Mouse (Mus musculus) midbrain, embryonic 14.5 days (tissue): ENCODE measurements around the gene Exd2. TPM values are rescaled to one million over a fixed set of nuclear protein-coding genes. Genes with fewer than 3 reads are reported as not detected.

Source experiments
- ATAC-seq: fragments of 200-750 bp; cut with Nextera tagmentation; 2 replicates; pipeline ENCODE4 v1.8.0; 2017; ENCODE audit warnings: moderate number of reproducible peaks, moderate library complexity; ENCODE audit not compliant: low FRiP score, low TSS enrichment
- DNase-seq: peaks from one replicate; pipeline ENCODE4 v3.0.0-alpha.2; 2015
- H3K27ac ChIP-seq: fragments of 300-500 bp; sonication (generic); replicated peaks from 2 replicates; pipeline ENCODE4 v1.5.1; 2014; ENCODE audit warnings: mild to moderate bottlenecking, low read depth, low read length, moderate library complexity
- H3K27me3 ChIP-seq: fragments of 300-500 bp; sonication (generic); 2 replicates; pipeline ENCODE4 v1.6.1; 2014; ENCODE audit warnings: low read length, control low read depth, mixed read lengths; ENCODE audit not compliant: control insufficient read depth, insufficient read depth
- H3K36me3 ChIP-seq: fragments of 300-500 bp; sonication (generic); 2 replicates; pipeline ENCODE4 v1.6.1; 2014; ENCODE audit warnings: low read length, control low read depth; ENCODE audit not compliant: control insufficient read depth, insufficient read depth
- H3K4me1 ChIP-seq: fragments of 300-500 bp; sonication (generic); 2 replicates; pipeline ENCODE4 v1.6.1; 2014; ENCODE audit warnings: mild to moderate bottlenecking, antibody characterized with exemption, low read length, control low read depth; ENCODE audit not compliant: control insufficient read depth, insufficient read depth
- H3K4me2 ChIP-seq: fragments of 300-500 bp; sonication (generic); 2 replicates; pipeline ENCODE4 v1.6.1; 2014; ENCODE audit warnings: mild to moderate bottlenecking, low read length, moderate library complexity
- H3K4me3 ChIP-seq: fragments of 300-500 bp; sonication (generic); replicated peaks from 2 replicates; pipeline ENCODE4 v1.5.1; 2014; ENCODE audit warnings: low read depth, low read length
- H3K9ac ChIP-seq: fragments of 300-500 bp; sonication (generic); replicated peaks from 2 replicates; pipeline ENCODE4 v1.6.1; 2014; ENCODE audit warnings: mild to moderate bottlenecking, low read length, moderate library complexity
- H3K9me3 ChIP-seq: fragments of 300-500 bp; sonication (generic); 2 replicates; pipeline ENCODE4 v1.6.1; 2016; ENCODE audit warnings: low read length, control low read depth, mixed read lengths; ENCODE audit not compliant: control insufficient read depth
- WGBS: fragments of 180-500 bp; shearing (Covaris S2); extraction: QIAGEN DNeasy Blood & Tissue Kit; methylation state at CpG from one replicate; pipeline ENCODE4 v1.1.7; 2014; 5-methylcytosine and 5-hydroxymethylcytosine counted together
- polyA plus RNA-seq: library from polyadenylated mRNA; unstranded; fragments of >200 nt; fragmentation: Nextera tagmentation; extraction: Ambion mirVana; gene quantifications from 2 replicates; pipeline ENCODE4 v1.2.1, GENCODE M21; 2014

Exd2 gene
- polyA plus RNA-seq, 1 experiment from 2014 or later, result 59.7 TPM

- WGBS, result 65% methylated on average over 2 of the region's 2 CpGs
- no peaks in the 10 kb centered on the region for H3K9me3 ChIP-seq
- no peak overlapping the region for H3K4me2 ChIP-seq
- 0 out of 2 replicates have a peak overlapping the region, but pooled peaks have one; percentile 5 for H3K27ac ChIP-seq
- no peaks in the 10 kb centered on the region for H3K27me3 ChIP-seq
- no peak overlapping the region; the same call in 1 of the 2 replicates for H3K9ac ChIP-seq
- H3K4me3 ChIP-seq, result no peak overlapping the region
- DNase-seq, result no peak
- peaks cover 19% of the 10 kb centered on the region for H3K4me1 ChIP-seq
- H3K36me3 ChIP-seq, result no peaks in the 10 kb centered on the region
- no peak for ATAC-seq
These were observed 63.6 kb downstream of the Exd2 start for GRCm38 (mm10) chr12:80526511-80526910.

DNA sequence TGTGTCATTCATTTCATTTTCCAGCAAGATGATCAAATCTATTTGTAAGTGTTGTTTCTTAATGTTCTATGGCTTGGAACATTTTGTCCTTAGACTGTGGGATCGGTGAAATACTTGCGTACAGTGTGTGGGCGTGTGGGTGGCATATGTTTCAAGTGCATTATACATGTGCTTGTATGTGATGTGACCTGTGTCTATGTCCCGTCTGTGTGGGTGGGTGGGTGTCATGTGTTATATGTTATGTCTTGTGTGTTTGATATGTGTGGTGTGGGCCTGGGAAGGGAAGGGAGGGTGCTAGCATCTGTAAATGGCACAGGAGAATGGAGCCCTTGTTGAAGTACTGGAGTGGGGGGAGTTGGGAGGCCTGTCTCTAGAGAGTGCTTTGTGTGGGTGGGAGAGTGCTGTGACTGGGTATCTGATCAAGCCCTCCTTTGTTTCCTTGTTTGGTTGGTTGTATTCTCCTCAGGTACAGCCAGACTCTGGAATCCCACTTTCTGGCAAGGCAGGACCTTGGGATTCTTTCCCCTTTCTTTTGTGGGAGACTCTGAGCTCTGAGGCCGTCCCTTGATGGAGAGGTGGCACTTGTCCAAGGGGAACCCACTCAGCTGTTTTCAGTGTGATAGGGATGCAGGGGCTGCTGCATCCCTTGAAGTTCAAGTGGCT lies 65.0 kb downstream of the Exd2 start:
- Histone ChIP-seq H3K9me3 (no peaks in the 10 kb centered on the region), H3K27me3 (no peaks in the 10 kb centered on the region), H3K36me3 (no peaks in the 10 kb centered on the region), H3K4me2 (no peak overlapping the region), H3K4me3 (no peak overlapping the region), H3K27ac (0 out of 2 replicates have a peak overlapping the region, but pooled peaks have one; percentile 61), H3K9ac (no peak overlapping the region), H3K4me1 (peaks cover 19% of the 10 kb centered on the region)
- peak; percentile 50 for DNase-seq
- 76% methylated on average over 5 of the region's 5 CpGs for WGBS
- ATAC-seq, result peak; percentile 34; the same call in 1 of the 2 replicates

DNA sequence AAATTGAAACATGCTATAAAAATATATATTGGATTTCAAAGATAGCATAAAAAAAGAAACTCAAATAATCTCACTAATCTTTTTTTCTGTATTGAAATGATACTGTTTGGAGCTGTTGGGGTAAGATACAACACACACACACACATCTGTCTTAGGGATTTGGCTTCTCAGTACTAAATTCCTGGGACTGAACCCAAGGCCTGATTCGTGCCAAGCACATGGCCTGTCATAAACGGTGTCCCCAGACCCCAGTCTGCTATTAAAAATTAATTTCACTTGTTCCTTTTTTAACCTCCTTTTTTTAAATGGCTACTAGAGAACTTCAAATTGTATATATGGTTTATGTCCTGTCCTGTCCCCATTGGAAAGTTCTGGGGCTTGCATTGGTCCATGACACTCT lies 67.2 kb downstream of the Exd2 start:
- Histone ChIP-seq H3K27ac (no peak overlapping the region), H3K4me3 (no peak overlapping the region), H3K36me3 (no peaks in the 10 kb centered on the region), H3K9ac (no peak overlapping the region), H3K4me1 (peaks cover 19% of the 10 kb centered on the region), H3K4me2 (no peak overlapping the region), H3K27me3 (no peaks in the 10 kb centered on the region), H3K9me3 (no peaks in the 10 kb centered on the region)
- ATAC-seq (no peak), DNase-seq (no peak)
- WGBS, result 81% methylated on average over 2 of the region's 2 CpGs

GRCm38 (mm10) chr12:80530630-80531029 lies 67.7 kb downstream of the Exd2 start:
- Histone ChIP-seq H3K4me3 (no peak overlapping the region), H3K4me1 (peaks cover 13% of the 10 kb centered on the region), H3K9ac (no peak overlapping the region), H3K27me3 (no peaks in the 10 kb centered on the region), H3K4me2 (no peak overlapping the region), H3K36me3 (no peaks in the 10 kb centered on the region), H3K9me3 (no peaks in the 10 kb centered on the region), H3K27ac (no peak overlapping the region)
- no peak for DNase-seq
- WGBS, result 80% methylated on average over 6 of the region's 6 CpGs
- no peak for ATAC-seq

- WGBS, result 86% methylated on average over 10 of the region's 10 CpGs
- no peaks in the 10 kb centered on the region for H3K27me3 ChIP-seq
- no peak overlapping the region for H3K9ac ChIP-seq
- ATAC-seq, result no peak
- no peaks in the 10 kb centered on the region for H3K36me3 ChIP-seq
- H3K4me1 ChIP-seq, result 0 out of 2 replicates have a peak, but pooled peaks cover 11% of the 10 kb centered on the region
- H3K27ac ChIP-seq, result no peak overlapping the region
- DNase-seq, result no peak
- no peaks in the 10 kb centered on the region for H3K9me3 ChIP-seq
- no peak overlapping the region for H3K4me2 ChIP-seq
- H3K4me3 ChIP-seq, result no peak overlapping the region
These were observed 68.7 kb downstream of the Exd2 start for GRCm38 (mm10) chr12:80531585-80531984.

DNA sequence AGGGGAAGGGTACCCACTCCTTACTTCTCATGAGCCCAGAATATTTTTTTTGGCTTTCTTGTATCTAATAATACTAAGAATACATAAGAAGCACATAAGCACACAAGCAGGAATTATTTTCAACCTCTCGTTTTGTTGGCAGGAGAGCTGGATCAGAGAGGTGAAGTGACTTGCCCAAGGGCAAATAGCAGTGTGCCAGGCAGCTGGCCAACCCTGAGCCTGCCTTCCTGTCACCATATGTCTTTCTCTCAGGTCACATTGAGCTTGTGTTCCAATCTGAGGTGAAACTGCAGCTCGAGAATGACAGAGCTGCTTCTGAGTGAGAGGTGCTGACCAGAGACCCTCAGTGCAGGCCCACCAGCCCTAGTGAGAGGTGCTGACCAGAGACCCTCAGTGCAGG lies 71.0 kb downstream of the Exd2 start:
- Histone ChIP-seq H3K4me1 (0 out of 2 replicates have a peak, but pooled peaks cover under 1% of the 10 kb centered on the region), H3K4me3 (no peak overlapping the region), H3K27ac (no peak overlapping the region), H3K9ac (no peak overlapping the region), H3K9me3 (no peaks in the 10 kb centered on the region), H3K4me2 (no peak overlapping the region), H3K27me3 (no peaks in the 10 kb centered on the region), H3K36me3 (no peaks in the 10 kb centered on the region)
- WGBS, result 79% methylated on average over 2 of the region's 2 CpGs
- DNase-seq, result no peak
- no peak for ATAC-seq

- no peak for DNase-seq
- H3K4me3 ChIP-seq, result no peak overlapping the region
These were observed 74.4 kb downstream of the Exd2 start for GRCm38 (mm10) chr12:80537313-80537712.

GRCm38 (mm10) chr12:80538311-80538710 lies 75.4 kb downstream of the Exd2 start:
- no peaks in the 10 kb centered on the region for H3K4me1 ChIP-seq
- DNase-seq, result no peak
- H3K4me2 ChIP-seq, result no peak overlapping the region
- H3K4me3 ChIP-seq, result no peak overlapping the region
- H3K27me3 ChIP-seq, result no peaks in the 10 kb centered on the region
- H3K27ac ChIP-seq, result no peak overlapping the region
- no peaks in the 10 kb centered on the region for H3K9me3 ChIP-seq
- no peak overlapping the region for H3K9ac ChIP-seq
- 68% methylated on average over 6 of the region's 6 CpGs for WGBS
- H3K36me3 ChIP-seq, result no peaks in the 10 kb centered on the region
- ATAC-seq, result no peak

More at GRCm38 (mm10) chr12:80537313-80537712, 74.4 kb downstream of the Exd2 start:
- no peaks in the 10 kb centered on the region for H3K27me3 ChIP-seq
- H3K27ac ChIP-seq, result no peak overlapping the region
- WGBS, result 90% methylated on average over 2 of the region's 2 CpGs
- H3K36me3 ChIP-seq, result no peaks in the 10 kb centered on the region
- no peak overlapping the region for H3K4me2 ChIP-seq
- H3K4me1 ChIP-seq, result no peaks in the 10 kb centered on the region
- no peaks in the 10 kb centered on the region for H3K9me3 ChIP-seq
- H3K9ac ChIP-seq, result no peak overlapping the region
- no peak for ATAC-seq

- peak; percentile 68 for DNase-seq
- H3K4me2 ChIP-seq, result peak overlapping the region; percentile 5
These were observed 82.4 kb downstream of the Exd2 start for GRCm38 (mm10) chr12:80545310-80545709.

More at GRCm38 (mm10) chr12:80545310-80545709, 82.4 kb downstream of the Exd2 start:
- H3K36me3 ChIP-seq, result no peaks in the 10 kb centered on the region
- 0 out of 2 replicates have a peak overlapping the region, but pooled peaks have one; percentile 2 for H3K9ac ChIP-seq
- H3K9me3 ChIP-seq, result no peaks in the 10 kb centered on the region
- 4% methylated on average over 4 of the region's 4 CpGs for WGBS
- peak overlapping the region; percentile 58 for H3K27ac ChIP-seq
- H3K27me3 ChIP-seq, result no peaks in the 10 kb centered on the region
- ATAC-seq, result no peak
- no peak overlapping the region for H3K4me3 ChIP-seq
- H3K4me1 ChIP-seq, result peaks cover 12% of the 10 kb centered on the region
